ENCODE assay signal across 8 mouse cellular contexts in genomic region chr5:37289236-37289635, GRCm38 (mm10). TPM values are rescaled to one million over a fixed set of nuclear protein-coding genes. Genes with fewer than 3 reads are reported as not detected.
DNase-seq lines count a peak whose midpoint lies in the region; ATAC-seq lines count a peak whose summit lies in the region.

No protein-coding gene starts in this region.

- no peaks in the 10 kb centered on the region for H3K4me1 ChIP-seq in forebrain, embryonic 16.5 days (replicated peaks; ENCODE audit: control insufficient read depth, insufficient read depth, low read length)

- 14% methylated on average over 3 of the region's 3 CpGs for WGBS in forebrain, embryonic 16.5 days

- H3K36me3 ChIP-seq in forebrain, embryonic 16.5 days (ENCODE audit: control insufficient read depth, insufficient read depth), result peaks cover 39% of the 10 kb centered on the region

- H3K9me3 ChIP-seq in forebrain, embryonic 16.5 days (ENCODE audit: control insufficient read depth, low read length), result no peaks in the 10 kb centered on the region

- no peak for DNase-seq in frontal cortex, postnatal 10 days (ENCODE audit: low spot score in 2 of 2)
- peak; percentile 46 for DNase-seq in A20 (ENCODE audit: low read depth, low spot score)
- peak; percentile 31 for DNase-seq in cerebellum, adult 11 months
- DNase-seq in left cerebral cortex, postnatal 10 days (ENCODE audit: extremely low spot score in 1 of 2, low spot score in 2 of 2), result peak; percentile 52 to 53
- DNase-seq in neural tube, embryonic 10.5 days (ENCODE audit: extremely low spot score, low spot score), result peak; percentile 44
- DNase-seq in T-cell, adult 2 months (ENCODE audit: low spot score), result no peak

- H3K4me2 ChIP-seq in forebrain, embryonic 16.5 days (ENCODE audit: low read length), result no peak overlapping the region

- H3K4me3 ChIP-seq in forebrain, embryonic 16.5 days (replicated peaks; ENCODE audit: low read length), result no peak overlapping the region

- peak; percentile 64 for ATAC-seq in frontal cortex, adult (ENCODE audit: low TSS enrichment)
- peak; percentile 51 for ATAC-seq in forebrain, embryonic 16.5 days

- no peaks in the 10 kb centered on the region for H3K27me3 ChIP-seq in forebrain, embryonic 16.5 days (replicated peaks; ENCODE audit: control insufficient read depth, insufficient read depth, low read length)

- H3K27ac ChIP-seq in forebrain, embryonic 16.5 days (ENCODE audit: low read length), result no peak overlapping the region

- intact Hi-C loops in left cerebral cortex, postnatal 10 days (cut with DNase I), result loop anchor here (10.0 kb wide), 1 partner anchor 124 kb away; no protein-coding TSS in a partner anchor

- H3K9ac ChIP-seq in forebrain, embryonic 16.5 days (replicated peaks; ENCODE audit: low read depth, low read length), result no peak overlapping the region

RNA-seq across cellular contexts. Expression of gene Evc, which starts 47.5 kb away (rescaled TPM):
- 6.2 and 7.0 TPM in 2 replicates for polyA plus RNA-seq in forebrain, embryonic 16.5 days (2015; fragmentation: Nextera tagmentation; extraction: Ambion mirVana)
- total RNA-seq in left cerebral cortex, postnatal 10 days (2021), result 1 to 10 TPM; 4.6 to 4.9 TPM

RNA-seq across cellular contexts. Expression of gene Crmp1, which starts 47.5 kb away (rescaled TPM):
- polyA plus RNA-seq in forebrain, embryonic 16.5 days (2015; fragmentation: Nextera tagmentation; extraction: Ambion mirVana), result 915 and 954 TPM in 2 replicates
- 100 to 1,000 TPM; 780 to 841 TPM for total RNA-seq in left cerebral cortex, postnatal 10 days (2021)

RNA-seq across cellular contexts. Expression of gene Evc2, which starts 49.1 kb away (rescaled TPM):
- 6.4 and 7.2 TPM in 2 replicates for polyA plus RNA-seq in forebrain, embryonic 16.5 days (2015; fragmentation: Nextera tagmentation; extraction: Ambion mirVana)
- total RNA-seq in left cerebral cortex, postnatal 10 days (2021), result 1 to 10 TPM; 3.2 to 3.4 TPM

Comparison
In these comparisons a context has a peak if more than half of its experiments do, and no peak if none do; other contexts are left out.
1. DNase-seq: peak in A20 (single experiment), cerebellum, adult 11 months (single experiment), left cerebral cortex, postnatal 10 days (2 of 2) and neural tube, embryonic 10.5 days (single experiment); none in frontal cortex, postnatal 10 days (0 of 2) and T-cell, adult 2 months (single experiment).